Mouse (Mus musculus) CD4-positive, CD25-positive, alpha-beta regulatory T cell, adult 9 weeks (primary cell): ENCODE data around the gene Gm11084. TPM values are rescaled to one million over a fixed set of nuclear protein-coding genes. Genes with fewer than 3 reads are reported as not detected.

Experiments used
- polyA plus RNA-seq: library from polyadenylated mRNA; unstranded; fragments of 100-300 nt; shearing (Covaris generic); gene quantifications from one replicate; pipeline ENCODE4 v1.2.1, GENCODE M21; 2017

Gene Gm11084
- not detected for polyA plus RNA-seq

GRCm38 (mm10) chr2:72986616-72987015 is at the start of gene Gm11084:
Gene Gm11084 (minus strand): TSS chr2:72986716.

GRCm38 (mm10) chr2:72980337-72981074 is 6.0 kb downstream of the Gm11084 start, which contains the start of gene Sp3:
Gene Sp3 (minus strand): TSS chr2:72980446.

Other genes with a start within 250 kb of the Gm11084 start
- 50.5 TPM for gene Sp3, start 6.3 kb downstream of the Gm11084 start, polyA plus RNA-seq
- gene Ola1, start 232.2 kb upstream of the Gm11084 start, polyA plus RNA-seq = 74.7 TPM